Mouse (Mus musculus) embryo, embryonic 10.5 days (tissue): ENCODE results near the gene Ugdh.
A peak's percentile ranks its signal among the peaks of the same experiment; 100 is the strongest.
"Not testable (repeated sequence)": the region's sequence is repeated elsewhere in the genome, so short reads cannot be mapped to it uniquely, and the experiment has no call there.

Experiments used
- DNase-seq: peaks from one replicate; pipeline ENCODE4 v3.0.0-alpha.2; 2015; ENCODE audit warnings: low spot score

Ugdh gene

DNA sequence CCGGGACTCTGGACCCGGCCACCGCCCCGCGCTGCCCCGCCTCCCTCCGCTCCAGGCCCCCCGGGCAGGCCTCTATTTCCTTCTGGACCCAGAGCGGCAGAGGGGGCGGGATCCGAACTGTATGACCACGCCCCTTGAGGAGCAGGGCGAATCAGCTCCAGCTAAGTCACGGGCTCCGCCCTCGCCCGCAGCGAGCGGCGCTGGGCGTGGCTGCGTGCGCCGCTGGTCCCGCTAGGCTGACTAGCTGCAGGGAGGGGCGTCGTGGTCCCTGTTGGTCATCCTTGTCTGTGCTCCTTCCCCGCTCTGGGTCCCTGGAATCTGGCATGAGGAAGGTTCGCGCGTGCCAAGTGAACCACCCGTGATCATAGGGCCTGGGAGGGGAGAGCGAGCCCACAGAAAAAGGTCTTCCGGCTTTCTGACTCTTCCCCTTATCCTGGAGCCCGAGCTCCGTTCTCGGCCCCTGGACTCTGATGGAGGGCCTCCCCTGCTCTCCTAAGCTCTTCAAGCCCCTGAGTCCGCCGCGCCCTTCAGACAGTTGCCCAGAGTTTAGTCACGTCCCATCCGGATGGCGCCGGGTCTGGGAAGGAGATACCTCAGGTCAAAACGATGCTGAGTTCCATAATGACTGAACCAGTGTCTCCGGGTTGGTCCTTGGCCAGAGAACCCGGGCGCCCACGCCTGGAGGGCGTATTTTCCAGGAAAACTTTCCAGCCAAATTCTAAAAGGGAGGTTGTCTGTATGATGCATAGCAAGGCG, at the start of gene Ugdh:
Gene Ugdh, minus strand, starts transcription at position 144 of the 756 bp plus-strand sequence.
- peak; percentile 99 for DNase-seq

DNA sequence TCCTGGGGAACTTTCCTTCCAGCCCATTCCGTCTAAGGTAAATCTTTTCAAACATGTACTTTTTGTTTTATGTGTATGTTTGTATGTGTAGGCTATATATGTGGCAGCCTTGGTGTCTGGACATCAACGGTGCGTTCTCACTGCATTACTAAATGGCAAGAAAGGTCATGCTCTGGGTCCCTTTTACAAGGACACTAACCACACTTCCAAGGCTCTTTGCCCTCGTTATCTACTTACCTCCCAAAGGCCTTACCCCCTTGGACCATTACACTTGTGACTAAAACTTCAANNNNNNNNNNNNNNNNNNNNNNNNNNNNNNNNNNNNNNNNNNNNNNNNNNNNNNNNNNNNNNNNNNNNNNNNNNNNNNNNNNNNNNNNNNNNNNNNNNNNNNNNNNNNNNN, 47.2 kb upstream of the Ugdh start:
- DNase-seq: no peak

- DNase-seq: no peak
Observed at GRCm38 (mm10) chr5:65480511-65480910, 44.8 kb upstream of the Ugdh start.

- DNase-seq: no peak
Observed at GRCm38 (mm10) chr5:65479681-65480445, 44.1 kb upstream of the Ugdh start.

- DNase-seq: peak; percentile 28
Observed at GRCm38 (mm10) chr5:65478224-65478623, 42.5 kb upstream of the Ugdh start.

- DNase-seq: not testable (repeated sequence)
Observed at GRCm38 (mm10) chr5:65476739-65477138, 41.0 kb upstream of the Ugdh start.

- DNase-seq: no peak
Observed at GRCm38 (mm10) chr5:65475806-65476205, 40.1 kb upstream of the Ugdh start.

- DNase-seq: no peak
Observed at GRCm38 (mm10) chr5:65469766-65470165, 34.0 kb upstream of the Ugdh start.

DNA sequence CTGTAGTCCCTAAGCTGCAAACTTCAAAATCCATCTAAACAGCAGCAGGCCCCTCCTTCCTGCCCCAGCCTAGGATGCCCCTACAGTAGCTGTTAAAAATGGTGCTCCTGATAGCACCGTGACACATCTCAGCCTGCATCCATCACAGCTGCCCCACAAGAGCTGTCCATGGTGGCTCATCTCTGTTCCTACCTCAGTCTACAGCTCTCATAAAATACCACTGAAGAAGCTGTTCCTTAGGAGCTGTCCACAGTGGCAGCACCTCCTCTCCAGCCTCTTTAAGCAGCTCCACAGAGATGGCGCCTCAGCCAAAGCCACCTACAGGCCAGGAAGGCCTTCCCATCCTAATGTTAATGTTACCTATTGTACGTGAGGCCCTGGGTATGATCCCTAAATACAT, 31.2 kb upstream of the Ugdh start:
- DNase-seq: peak; percentile 29

DNA sequence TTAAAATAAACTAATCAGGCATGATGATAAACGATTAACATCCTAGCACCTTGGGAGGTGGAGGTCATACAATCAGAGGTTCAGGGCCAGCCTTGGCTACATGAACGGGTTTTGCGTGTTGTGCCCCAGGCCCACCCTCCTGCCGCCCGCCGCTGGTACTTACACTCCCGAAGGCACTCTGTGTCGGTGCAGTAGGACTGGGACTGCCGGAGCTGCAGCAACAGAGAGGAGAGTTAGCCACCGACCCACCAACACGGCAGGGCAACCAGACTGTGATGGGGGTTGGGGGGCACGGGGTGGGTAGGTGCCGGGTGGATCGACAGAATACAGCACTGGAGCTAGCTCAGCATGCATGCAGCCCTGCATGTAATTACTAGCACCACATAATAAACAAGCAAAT, 24.6 kb upstream of the Ugdh start:
- DNase-seq: no peak

DNA sequence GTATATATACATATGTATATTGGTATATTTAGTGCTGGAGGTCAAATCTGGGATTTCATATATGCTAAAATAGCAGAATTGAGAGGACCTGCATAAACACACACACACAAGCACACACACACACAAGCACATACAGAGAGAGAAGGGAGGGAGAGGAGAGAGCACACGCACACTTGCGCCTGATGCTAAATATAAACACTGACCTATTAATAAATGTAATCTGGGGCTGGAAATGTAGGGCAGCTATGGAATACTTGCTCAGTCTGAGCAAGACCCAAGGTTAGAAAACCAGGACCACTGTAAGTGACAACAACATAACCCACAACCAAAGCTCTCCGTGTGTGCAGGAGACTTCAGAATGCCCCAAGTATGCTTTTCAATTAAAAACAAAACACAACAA, 23.7 kb upstream of the Ugdh start:
- DNase-seq: no peak

DNA sequence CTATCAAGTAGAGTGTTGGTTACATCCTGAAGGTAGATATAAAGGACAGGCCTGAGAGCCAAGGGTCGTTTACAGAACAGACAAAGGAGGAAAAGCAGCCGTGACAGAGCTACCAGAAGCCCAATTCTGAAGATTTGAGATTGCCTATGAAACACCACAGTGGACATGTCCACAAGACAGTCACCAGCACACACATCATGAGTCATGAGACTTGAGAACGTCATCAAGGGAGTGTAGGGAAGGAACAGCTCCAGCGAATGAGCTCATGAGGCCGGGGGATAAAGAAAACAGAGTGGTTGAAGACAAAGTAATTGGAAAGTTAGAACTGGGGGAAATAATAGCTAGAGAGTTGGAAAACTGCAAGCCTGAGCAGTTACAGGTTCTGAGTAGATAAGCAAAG, 22.1 kb upstream of the Ugdh start:
- no peak for DNase-seq

- peak; percentile 41 for DNase-seq
Observed at GRCm38 (mm10) chr5:65457086-65457827, 21.5 kb upstream of the Ugdh start.

DNA sequence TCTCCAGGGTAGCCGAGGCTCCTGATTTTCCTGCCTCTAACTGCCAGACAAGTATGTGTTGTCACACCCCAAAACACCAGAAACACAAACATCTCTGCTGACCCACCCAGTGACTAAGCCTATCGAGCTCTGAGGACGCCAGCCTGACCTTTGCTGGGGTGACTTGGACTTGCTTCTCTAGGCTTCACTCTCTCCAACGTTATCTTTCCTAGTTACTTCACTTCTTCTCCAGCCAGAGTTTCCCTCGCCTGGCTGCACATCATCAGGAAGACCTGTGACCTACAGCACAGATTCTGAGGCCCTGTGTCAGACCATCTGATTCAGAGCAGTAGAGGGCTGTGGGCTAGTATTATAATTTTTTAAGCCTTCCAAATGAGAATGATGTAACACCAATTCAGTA, 19.0 kb upstream of the Ugdh start:
- DNase-seq: no peak

GRCm38 (mm10) chr5:65448941-65449340, 13.2 kb upstream of the Ugdh start:
- DNase-seq: no peak

- no peak for DNase-seq
Observed at GRCm38 (mm10) chr5:65447826-65448225, 12.1 kb upstream of the Ugdh start.

DNA sequence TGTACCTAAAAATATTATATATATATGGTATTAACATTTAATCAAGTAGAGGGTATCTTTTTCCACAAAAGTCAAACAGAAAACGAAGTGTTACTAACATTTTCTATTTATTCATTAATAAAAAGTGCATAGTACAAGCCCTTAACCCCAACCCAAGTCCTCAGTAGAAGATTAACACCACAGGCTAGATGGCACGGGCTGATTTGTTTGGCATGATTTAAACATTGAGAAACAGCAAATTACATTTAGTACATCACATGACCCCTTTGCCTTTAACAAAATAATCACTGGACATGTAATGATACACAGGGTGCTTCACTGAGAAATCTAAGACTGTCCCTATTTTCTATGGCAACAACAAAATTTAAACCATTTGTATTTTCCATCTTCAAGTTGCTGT, 11.0 kb upstream of the Ugdh start:
- DNase-seq: no peak

- DNase-seq: no peak
Observed at GRCm38 (mm10) chr5:65444981-65445380, 9.2 kb upstream of the Ugdh start.

GRCm38 (mm10) chr5:65438041-65438440, 2.3 kb upstream of the Ugdh start:
- DNase-seq: no peak

GRCm38 (mm10) chr5:65435363-65435805, 365 bp downstream of the Ugdh start:
- DNase-seq: no peak

DNA sequence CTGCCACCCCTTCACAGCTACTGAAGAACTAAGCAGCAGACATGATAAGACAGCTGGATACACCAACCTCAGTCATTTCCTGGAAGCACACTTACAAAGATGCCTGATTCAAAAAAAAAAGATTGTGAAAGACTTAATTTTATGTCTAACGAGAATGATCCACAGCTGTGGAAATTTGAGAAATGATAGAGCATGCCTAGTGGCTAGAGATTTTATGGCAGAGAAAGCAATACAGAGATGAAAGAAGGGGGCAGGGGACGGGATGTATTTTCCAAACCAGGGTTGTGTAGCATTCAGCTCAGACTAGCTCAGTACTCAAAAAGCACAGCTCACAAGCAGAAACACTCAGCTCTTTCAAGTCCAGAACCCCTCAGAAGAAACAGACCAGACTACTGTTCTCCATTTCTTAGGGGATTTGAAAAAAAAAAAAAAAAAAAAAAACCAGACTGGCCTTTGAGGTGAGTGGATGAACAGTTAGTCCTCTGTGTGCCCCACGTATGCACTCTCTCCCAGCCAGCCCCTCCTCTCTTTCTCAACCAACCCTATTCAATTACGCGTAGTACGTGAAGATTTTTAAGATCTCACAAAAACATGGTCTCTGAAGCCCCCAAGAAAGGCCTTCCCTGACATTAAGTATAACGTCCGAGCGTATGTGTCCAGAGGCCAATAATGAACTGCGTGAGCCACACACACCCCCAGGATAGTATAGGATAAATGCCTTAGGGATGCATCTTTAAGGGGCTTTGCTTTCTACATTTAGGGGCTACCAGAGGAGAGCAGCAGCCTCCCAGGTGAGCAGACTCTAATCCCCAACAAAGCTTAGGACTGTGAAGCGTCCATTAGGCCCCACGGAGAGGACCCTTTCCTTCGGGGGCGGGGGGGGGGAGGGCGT, 1.0 kb downstream of the Ugdh start:
- DNase-seq: peak; percentile 63

- DNase-seq: no peak
Observed at GRCm38 (mm10) chr5:65429441-65429840, 6.3 kb downstream of the Ugdh start.
